Mouse (Mus musculus): ENCODE results near the gene Gsap. TPM values are rescaled to one million over a fixed set of nuclear protein-coding genes. Genes with fewer than 3 reads are reported as not detected.

Gene Gsap
- 1 to 10 TPM; 4.2 to 4.5 TPM for total RNA-seq (2021)

- intact Hi-C loops (cut with DNase I): loop anchor here (5.0 kb wide), 2 partner anchors 71 to 129 kb away; partner anchors contain the start of gene Ptpn12
- DNase-seq: peak; percentile 73 to 81
Measured at GRCm38 (mm10) chr5:21185764-21186685, at the start of gene Gsap. Gene Gsap, plus strand, starts transcription at chr5:21186255.

DNA sequence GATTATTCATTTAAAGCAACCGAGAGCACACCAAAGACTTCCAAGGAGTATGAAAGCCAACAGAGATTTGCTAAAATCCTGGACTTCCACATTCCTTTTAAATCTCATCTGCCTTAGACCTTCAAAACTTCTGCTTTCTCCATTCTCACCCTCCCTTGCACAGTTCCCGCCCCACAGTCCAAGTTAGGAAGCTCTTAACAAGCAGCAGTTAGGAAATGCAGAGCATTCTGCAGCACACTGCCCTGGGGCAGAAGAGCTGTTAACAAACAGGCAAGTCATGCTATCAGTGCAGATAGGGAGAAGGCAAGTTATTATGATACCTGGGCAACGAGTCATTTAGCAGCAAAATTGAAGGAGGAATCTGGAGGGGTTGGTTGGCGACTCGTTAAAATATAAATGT lies 49.5 kb upstream of the Gsap start:
- no peak for DNase-seq

GRCm38 (mm10) chr5:21139505-21139904 lies 46.5 kb upstream of the Gsap start:
- peak; percentile 70 to 80 for DNase-seq
- intact Hi-C loops (cut with DNase I): no loop called here

More for the DNA sequence above, 49.5 kb upstream of the Gsap start:
- intact Hi-C loops (cut with DNase I): no loop called here

DNA sequence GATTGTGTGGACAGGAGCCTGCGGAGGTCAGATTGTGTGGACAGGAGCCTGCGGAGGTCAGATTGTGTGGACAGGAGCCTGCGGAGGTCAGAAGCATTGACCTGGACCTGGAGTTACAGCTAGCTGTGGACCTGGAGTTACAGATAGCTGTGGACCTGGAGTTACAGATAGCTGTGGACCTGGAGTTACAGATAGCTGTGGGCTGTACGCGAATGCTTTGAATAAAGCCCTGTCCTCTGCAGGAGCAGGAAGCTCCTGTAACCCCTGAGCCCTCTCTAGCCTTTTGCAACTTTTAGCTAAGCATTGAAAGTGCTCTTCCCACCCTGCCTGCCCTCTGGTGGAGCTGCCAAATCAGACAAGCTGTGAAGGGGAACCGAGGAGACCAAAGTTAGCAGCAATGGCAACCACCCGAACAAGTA lies 44.9 kb upstream of the Gsap start:
- intact Hi-C loops (cut with DNase I): loop anchor here (5.0 kb wide), 2 partner anchors 134 to 229 kb away; no protein-coding TSS in a partner anchor

DNA sequence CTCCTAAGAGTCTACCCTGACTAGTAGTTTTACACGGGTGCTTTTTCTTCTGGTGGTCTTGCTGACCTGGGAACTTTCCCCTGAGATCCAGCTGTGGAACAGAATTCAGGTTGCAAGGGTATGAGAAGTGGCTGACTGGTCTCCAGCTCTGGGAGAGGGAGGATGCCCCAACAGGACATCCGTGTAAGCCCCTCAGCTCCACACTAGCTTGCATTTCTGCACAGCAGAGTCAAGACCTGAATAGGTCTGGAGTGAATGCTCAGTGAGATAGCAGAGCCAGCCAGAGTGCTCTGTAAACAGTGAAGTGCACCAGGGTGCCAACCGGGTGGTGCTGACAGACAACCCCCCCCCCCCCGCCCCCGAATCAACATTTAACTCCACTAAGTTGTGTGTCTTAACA lies 44.4 kb upstream of the Gsap start:
- intact Hi-C loops (cut with DNase I): loop anchor here (5.0 kb wide), 2 partner anchors 134 to 229 kb away; no protein-coding TSS in a partner anchor
- DNase-seq: no peak

More for the DNA sequence above, 44.9 kb upstream of the Gsap start:
- DNase-seq: peak; percentile 35 to 46

DNA sequence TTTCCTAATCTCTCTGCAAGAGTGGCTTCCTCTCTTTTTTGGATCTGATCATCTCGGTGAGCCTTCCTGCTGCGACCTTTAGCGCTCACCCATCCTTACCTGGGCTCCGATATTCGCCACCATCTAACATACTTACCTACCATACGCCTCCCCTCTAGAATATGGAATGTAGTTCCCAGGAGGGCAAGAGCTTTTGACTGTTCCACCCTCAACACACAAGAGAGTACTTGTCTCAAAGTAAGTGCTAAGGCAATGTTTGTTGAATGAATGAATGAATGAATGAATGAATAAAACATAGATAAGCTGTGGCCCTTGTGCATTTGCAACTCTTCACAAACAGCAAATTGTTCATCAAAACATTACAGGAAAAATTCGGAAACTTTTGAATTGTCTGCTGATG lies 43.0 kb upstream of the Gsap start:
- no peak for DNase-seq
- intact Hi-C loops (cut with DNase I): loop anchor here (5.0 kb wide), 2 partner anchors 136 to 231 kb away; no protein-coding TSS in a partner anchor

DNA sequence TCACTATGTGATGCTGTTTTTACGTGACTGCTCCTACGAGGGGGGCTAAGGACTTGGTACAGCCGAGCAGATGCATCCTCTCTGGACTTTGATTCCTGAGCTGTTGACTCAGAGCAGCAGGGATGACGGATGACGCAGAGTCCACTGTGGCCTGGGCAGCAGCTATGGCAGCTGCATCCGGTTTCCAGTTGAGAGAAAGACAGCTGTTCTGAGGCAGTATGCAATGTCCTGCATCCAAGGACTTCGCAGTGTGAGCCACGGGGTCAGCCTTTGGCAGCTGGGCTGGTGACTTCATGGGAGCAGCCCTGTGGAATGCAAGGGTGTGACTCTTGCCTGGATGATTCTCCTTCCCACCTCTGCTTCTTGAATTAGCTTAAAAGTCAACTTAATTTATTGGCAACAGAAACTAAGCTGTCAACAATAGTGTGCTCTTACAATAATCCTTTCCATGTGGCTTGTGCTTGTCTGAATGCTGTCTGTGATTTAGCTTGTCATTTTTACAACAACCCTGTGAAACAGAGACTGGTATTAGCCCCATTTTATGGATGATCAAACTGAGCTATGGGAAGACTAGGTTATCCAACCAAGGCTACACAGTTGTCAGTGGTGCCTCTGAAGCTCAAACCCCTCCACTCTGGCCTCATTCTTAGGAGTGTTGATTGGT lies 41.4 kb upstream of the Gsap start:
- DNase-seq: peak; percentile 57
- intact Hi-C loops (cut with DNase I): loop anchor here (1.0 to 5.0 kb wide), 4 partner anchors 89 to 232 kb away; partner anchors contain the start of gene Ptpn12

DNA sequence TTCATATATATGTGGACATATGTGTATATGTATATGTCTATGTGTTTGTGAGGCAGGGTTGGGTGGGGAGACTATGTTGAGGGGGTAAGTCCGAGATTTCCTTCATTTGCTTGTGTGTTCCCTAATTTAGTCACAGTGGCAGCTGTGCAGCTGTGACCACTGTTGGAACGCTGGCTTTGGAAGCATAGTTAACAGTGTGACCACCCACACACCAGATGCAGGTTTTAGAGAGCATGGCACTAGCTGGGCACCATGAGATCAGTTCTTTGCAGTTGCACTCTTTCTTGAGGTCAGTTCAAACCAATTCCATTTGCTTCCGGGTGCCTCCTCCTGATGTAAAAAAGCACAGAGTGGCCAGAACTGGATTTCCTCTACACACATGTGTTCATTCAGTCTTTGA lies 37.7 kb upstream of the Gsap start:
- intact Hi-C loops (cut with DNase I): loop anchor here (5.0 kb wide), 1 partner anchor 109 kb away; no protein-coding TSS in a partner anchor
- no peak for DNase-seq

DNA sequence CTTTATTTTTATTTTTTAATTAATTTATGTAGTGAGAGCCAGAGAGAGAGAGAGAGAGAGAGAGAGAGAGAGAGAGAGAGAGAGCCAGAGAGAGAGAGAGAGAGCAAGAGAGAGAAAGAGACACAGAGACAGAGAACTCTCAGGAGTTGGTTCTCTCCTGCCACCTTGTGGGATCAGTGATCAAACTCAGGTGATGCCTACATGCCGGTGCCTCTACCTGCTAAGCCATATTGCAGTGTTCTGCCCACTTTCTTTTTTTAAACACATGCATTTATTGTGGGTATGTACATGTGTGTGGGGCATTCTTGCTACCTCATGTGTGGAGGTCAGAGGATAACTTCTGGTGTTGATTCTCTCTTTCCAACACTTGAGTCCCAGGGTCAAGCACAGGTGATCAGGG lies 32.4 kb upstream of the Gsap start:
- DNase-seq: no peak
- intact Hi-C loops (cut with DNase I): no loop called here

DNA sequence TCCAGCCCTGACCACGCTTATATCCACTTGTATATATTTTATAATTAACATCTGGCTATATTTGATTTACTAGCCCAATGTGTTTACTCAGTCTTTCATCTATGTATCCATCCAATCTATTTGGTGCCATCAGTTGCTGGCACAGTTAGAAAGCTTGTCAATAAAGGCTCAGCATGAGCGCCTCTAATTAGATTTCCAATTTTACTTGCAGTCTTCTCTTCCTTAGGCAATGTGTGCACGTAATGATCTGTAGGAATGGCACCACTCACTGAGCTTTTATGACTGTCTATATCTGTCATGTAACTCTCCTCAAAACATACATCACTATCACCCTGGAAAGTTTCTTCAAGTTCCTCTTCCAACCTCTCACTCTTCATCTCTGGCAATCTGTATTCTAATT lies 29.3 kb upstream of the Gsap start:
- intact Hi-C loops (cut with DNase I): no loop called here
- no peak for DNase-seq

- intact Hi-C loops (cut with DNase I): no loop called here
- no peak for DNase-seq
Measured at GRCm38 (mm10) chr5:21159536-21159935, 26.5 kb upstream of the Gsap start.

DNA sequence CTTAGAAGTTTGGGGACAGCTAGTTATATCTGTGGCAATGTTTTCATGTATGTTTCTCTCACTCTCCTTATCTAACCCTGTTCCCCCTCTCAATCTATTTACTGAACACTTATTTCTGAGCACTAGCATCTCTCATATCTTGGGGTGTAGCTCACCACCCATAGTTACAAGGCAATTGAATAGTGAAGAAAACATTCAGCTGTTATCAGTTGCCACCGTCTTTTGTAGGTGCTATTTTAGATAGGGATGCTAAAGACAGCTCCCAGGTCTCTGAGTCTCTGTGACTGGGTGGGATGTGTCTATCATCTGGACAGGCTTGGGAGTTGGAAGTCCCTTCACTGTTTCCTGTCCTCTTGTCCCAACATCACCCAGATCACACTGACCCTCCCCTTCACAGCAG lies 25.3 kb upstream of the Gsap start:
- no peak for DNase-seq
- intact Hi-C loops (cut with DNase I): no loop called here

DNA sequence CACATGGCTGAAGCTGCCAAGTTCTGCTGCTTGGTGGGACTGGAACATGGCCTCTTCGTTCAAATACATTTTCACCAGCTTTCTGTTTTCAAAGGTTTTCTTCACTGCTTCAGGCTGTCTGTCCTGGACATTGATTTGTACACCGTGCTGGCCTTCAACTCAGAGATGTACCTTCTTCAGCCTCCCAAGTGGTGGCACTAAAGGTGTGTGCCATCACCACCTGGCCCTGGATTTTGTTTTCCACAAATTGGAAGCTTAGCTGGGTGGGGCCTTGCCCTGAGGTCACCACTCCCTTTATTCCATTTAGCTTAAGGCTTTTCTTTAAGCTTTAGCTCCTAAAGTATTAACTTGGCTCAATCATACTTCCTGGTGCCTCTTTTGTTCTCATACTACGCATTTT lies 22.6 kb upstream of the Gsap start:
- DNase-seq: no peak
- intact Hi-C loops (cut with DNase I): no loop called here

- DNase-seq: peak; percentile 21 to 33
- intact Hi-C loops (cut with DNase I): no loop called here
Measured at GRCm38 (mm10) chr5:21168689-21169345, 17.2 kb upstream of the Gsap start.

DNA sequence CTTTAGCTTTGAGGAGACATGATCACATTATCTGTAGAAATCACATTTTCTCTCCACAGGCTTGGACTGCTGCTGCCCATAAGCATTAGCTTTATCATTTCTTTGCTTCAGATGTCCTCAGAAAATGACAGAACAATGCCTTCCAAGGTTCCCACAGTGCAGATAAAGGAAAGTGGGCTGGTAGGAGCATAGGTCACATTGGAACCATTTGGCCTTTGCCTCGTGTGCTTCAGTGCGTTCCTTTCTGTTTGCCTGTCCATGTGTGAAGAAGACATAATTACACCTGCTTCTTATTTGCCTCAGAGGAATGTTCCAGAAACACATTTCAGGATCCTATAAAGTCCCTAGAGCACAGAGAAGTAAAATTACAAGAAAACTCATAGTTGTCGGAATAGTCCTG lies 16.7 kb upstream of the Gsap start:
- no peak for DNase-seq
- intact Hi-C loops (cut with DNase I): no loop called here

DNA sequence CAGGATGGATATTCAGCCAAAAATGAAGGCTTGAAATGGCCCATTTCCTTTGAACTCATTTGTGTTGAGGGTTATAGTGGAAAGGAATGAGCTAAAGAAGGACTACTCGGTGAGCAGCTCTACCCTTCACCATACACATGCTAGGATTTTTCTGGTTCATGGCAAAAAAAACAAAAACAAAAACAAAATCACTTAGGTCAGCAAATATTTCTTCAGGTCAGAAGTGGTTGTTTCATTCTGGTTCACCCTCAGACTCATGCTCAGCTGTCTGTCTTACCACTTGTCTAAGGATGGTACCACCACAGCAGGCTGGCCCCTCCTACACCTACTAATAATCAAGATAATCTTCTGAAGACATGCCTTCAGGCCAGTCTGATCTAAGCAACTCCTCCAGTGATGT lies 16.2 kb upstream of the Gsap start:
- no peak for DNase-seq
- intact Hi-C loops (cut with DNase I): no loop called here

GRCm38 (mm10) chr5:21170440-21170839 lies 15.6 kb upstream of the Gsap start:
- DNase-seq: no peak
- intact Hi-C loops (cut with DNase I): no loop called here

GRCm38 (mm10) chr5:21170898-21171297 lies 15.2 kb upstream of the Gsap start:
- DNase-seq: no peak

DNA sequence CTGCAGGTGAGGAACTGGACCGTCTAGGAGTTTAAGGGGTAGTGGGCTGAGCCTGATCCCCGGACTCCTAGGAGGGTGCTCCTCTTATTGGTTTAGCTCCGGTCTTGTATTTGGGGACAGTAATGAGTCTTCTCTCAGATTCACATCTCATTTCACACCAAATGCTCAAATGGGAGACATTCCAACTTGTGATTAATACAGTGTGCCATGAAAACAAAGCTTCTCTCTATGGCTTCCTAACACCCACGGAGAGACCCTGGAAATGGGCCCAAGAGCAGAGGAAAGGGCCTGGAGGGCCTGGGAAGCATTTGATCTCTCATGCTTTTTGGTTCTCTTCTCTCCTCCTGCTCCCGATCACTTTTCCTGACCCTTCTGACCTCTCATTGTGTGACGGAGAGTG lies 14.7 kb upstream of the Gsap start:
- intact Hi-C loops (cut with DNase I): no loop called here
- no peak for DNase-seq

More at GRCm38 (mm10) chr5:21170898-21171297, 15.2 kb upstream of the Gsap start:
- intact Hi-C loops (cut with DNase I): no loop called here

GRCm38 (mm10) chr5:21172316-21172715 lies 13.7 kb upstream of the Gsap start:
- intact Hi-C loops (cut with DNase I): no loop called here
- no peak for DNase-seq
